Mouse (Mus musculus): ENCODE results near the gene Ostf1.

Gene Ostf1

GRCm38 (mm10) chr19:18643411-18643810 lies 11.8 kb upstream of the Ostf1 start:
- DNase-seq: no peak

GRCm38 (mm10) chr19:18641001-18641400 lies 9.4 kb upstream of the Ostf1 start:
- no peak for DNase-seq

DNA sequence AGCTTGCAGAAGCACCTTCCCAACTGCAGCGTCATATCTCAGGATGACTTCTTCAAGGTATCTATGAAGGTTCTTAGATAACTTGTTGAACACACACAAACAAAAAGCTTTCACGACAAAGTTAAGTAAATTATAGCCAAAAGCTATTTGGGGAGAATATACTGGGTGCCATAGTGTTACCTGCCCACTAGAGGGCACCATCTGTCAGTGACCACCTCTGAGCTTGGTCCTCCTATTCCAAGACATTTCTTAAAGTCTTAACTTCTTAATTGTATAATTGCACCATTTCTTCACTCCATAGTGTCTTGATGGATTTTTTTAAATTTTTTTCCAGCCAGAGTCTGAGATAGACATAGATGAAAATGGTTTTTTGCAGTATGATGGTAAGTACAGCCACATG lies 7.9 kb upstream of the Ostf1 start:
- peak in 1 of 2 experiments; percentile 53 for DNase-seq

DNA sequence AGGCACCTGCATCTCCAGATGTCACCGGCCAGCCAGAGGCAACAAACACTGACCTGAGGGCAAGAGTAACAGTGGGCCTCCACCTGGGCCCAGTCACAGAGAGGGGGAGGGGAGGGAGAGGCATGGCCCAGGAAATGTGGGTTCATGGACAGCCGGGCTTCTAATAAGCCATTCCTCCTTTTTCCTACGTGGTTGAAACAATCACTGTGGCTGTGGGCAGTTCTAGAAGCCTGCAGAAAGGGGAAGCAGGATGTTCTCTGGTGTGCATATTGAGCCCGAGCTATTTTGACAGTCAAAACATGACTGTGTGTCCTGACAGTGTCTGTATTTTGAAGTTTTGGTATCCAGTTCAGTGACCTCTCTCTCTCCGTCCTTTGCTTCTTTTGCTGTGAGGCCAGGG lies 7.3 kb upstream of the Ostf1 start:
- no peak for DNase-seq

GRCm38 (mm10) chr19:18637954-18638353 lies 6.3 kb upstream of the Ostf1 start:
- DNase-seq: no peak

DNA sequence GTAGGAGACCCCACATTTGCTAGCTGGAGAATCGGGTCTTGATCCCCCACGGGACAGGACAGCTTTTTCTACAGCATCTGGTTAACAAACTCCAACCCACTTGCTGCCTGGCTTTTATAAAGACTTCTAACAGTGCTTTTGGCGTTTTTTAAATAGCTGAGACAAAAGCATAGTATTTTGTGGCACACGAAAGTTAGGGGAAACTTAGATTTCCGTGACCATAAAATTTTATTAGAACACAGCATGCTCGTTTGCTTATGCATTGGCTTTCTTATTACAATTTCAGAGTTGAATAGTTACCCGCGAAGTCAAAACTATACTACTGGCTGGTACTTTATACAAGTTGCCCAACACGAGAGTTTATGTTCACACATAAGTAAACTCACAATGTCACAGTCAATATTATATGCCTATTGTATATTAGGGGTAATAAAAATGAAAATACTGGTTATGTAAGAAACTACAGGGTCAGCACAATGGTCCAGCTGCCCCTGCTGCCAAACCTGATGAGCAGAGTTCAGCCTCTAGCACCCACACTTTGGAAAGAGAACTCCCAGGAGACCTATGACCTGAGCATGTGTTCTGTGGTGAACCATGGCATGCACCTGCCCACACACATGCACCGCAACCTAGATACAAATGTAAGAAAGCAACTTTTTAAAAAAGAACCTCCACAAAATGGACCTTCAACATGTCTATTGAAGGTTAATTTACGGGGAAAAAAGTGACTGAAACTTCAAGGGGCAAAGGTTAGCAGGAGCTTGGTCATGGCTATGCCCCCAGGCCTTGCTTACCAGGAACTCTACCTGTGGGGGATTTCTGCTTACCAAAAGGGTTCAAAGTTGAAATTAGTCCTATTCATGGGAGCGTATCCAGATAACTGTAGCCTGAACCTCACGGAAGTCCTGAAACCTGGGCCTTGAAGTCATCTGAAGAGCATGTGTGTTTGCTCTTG lies 885 bp upstream of the Ostf1 start:
- peak; percentile 54 to 74 for DNase-seq

DNA sequence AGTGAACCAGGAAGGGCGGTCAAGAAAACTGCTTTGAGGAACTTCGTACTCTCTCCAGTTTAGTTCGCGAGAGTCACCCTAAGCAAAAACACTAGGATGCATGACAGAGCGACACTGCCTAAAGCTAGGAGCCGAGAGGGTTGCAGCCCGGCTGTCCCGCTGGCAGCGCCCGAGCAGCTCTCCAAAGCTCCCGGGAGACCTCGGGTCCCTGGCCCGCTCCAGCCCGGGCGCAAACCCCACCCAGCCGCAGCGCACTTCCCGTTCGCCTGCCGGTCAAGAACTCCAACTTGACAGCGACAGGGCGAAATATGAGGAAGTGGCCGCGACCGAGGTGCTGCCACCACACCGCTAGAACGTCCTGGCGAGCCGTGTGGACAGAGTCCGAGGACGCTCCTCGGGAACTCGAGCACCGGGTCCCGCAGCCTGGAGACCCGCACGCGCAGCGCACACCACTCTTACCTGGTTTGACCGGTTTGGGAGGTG lies 421 bp downstream of the Ostf1 start:
- DNase-seq: peak; percentile 64 to 79

DNA sequence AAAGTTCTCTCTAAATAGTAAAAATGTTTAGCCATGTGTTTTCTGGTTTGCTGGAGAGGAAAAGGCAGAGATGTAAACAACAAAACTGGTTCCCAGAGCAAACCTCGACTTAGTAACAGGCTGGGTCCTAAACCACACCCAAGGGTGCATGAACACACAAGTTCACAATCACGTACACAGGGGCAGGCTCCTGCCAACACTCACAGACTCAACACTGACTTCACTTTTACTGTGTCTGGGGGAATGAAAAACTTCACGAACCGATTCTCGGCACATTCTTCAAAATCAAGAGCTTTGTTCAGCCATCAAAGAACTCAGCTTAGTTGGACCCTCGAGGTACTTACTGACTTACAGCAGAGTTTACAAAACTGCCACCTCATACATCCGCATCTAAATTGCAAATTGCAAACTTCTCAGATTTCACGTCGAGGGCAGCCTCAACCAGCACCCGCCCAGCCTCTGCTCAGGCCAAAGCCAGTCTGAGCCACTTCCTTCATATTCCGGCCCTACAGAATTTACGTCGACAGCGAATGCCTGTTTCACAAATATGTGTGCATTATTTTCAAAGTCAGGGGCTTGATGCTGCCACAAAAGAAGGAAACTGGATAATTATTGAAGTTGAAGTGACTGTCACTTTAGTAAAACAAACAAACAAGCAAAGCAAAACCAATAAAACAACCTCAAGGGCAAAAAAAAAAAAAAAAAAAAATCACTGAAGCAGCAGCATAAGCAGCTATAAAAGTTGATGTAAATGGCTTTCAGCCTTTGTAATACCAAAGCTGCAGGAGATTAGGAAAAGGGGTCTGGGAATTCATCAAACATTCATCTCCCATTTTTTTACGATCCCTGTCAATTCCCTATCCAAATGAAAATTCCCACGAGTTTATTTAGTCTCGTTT lies 1.2 kb downstream of the Ostf1 start:
- DNase-seq: peak; percentile 71 to 77

GRCm38 (mm10) chr19:18629589-18629988 lies 2.0 kb downstream of the Ostf1 start:
- peak; percentile 93 to 95 for DNase-seq

GRCm38 (mm10) chr19:18623894-18624293 lies 7.7 kb downstream of the Ostf1 start:
- no peak for DNase-seq

GRCm38 (mm10) chr19:18619691-18620090 lies 11.9 kb downstream of the Ostf1 start:
- no peak for DNase-seq

- DNase-seq: no peak
Observed at GRCm38 (mm10) chr19:18619060-18619459, 12.6 kb downstream of the Ostf1 start.

DNA sequence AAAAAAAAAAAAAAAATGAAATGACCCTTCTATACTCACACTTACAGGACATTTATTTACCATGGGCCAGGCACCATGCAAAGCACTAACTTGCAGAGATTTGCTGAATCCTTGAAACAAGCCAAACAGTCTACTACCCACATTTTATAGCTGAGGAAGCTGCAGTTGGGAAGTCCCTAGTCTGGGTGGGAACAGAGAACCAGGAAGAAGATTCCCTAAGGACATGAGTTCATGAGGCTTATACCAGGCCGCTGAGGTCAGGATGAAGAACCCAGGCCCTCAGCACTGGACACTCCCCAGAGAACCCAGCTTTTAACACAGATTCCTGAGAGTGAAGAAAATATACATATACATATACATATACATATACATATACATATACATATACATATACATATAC lies 14.1 kb downstream of the Ostf1 start:
- DNase-seq: no peak

DNA sequence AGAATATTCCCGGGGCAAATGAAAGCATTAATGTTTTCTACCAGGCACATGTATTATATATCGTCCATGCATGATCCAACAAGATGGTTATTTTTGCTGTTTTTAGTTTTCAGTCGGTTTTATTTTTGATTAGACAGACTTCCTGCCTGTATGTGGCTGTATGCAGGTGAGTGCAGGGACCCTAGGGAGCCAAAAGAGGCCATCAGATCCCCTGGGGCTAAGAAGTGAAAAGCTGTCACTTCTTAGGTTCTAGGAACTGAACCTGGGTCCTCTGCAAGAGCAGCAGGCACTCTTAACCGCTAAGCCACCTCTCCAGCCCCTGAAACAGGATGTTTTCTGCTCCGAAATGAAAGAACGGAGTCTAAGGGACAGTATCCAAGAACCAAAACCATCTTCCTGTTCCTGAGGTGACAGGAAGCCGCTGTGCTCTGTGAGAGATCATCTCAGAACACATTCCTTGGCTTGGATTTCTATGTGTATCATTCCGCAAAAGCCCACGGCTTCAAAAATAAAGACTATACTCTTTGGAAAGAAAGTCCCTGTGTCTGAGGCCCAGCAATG lies 15.9 kb downstream of the Ostf1 start:
- DNase-seq: peak; percentile 27 to 43

- no peak for DNase-seq
Observed at GRCm38 (mm10) chr19:18614337-18614736, 17.3 kb downstream of the Ostf1 start.

DNA sequence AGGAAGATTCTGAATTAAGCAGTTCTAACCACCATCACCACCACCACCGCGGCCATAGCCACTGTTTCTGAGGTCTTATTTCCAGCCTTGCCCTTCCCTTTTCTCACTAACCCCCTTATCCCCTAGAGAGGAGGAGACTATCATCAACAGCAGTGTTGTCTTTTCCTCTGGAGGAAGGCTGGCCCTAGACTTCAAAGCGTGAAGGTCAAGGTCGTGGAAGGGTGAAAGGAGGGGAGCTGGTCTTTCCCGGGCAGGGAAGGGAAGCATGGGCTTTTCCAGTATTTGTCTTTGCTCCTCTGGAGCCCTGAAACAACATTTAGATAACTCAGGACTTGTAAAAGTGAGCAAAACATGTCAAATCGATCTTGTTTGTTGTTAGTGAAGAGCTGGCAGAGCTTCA lies 22.6 kb downstream of the Ostf1 start:
- no peak for DNase-seq

GRCm38 (mm10) chr19:18607907-18608306 lies 23.7 kb downstream of the Ostf1 start:
- DNase-seq: no peak

- no peak for DNase-seq
Observed at GRCm38 (mm10) chr19:18603011-18603410, 28.6 kb downstream of the Ostf1 start.

DNA sequence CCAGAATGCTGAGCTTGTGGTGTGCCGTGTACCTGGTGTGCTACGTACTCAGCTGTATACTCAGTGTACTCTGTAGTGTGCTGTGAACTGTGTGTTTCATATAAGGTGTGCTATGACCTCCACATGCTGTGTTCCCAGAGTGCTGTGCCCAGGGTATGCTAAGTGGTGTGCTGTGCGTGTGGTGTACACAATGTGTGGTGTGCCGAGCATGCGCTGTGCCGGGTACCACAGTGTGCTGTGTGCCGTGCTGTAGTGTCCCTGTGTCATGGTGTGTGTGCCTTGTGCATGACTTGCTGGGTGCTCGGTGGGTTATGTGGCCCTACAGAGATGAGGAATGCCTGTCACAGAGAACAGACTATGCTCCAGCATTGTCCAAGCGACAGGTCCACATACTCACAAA lies 31.0 kb downstream of the Ostf1 start:
- no peak for DNase-seq

DNA sequence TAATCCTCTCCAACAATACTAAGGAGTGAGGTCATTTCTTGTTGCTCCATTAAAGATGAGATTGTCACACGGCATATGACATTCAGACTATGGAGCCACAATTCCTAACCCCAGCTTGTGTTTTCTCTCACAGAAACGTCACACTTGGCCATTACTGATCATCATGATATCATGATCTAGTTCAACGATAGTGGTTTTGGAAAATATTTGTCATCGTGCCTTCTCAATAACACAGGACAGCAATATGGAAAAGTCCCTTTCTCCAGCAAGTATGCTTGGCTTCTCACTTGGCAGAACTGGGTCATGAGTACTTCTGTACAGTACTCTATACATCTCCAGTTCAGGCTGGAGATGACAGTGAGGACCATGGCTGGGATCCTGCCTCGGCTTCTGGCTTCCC lies 32.0 kb downstream of the Ostf1 start:
- DNase-seq: no peak

DNA sequence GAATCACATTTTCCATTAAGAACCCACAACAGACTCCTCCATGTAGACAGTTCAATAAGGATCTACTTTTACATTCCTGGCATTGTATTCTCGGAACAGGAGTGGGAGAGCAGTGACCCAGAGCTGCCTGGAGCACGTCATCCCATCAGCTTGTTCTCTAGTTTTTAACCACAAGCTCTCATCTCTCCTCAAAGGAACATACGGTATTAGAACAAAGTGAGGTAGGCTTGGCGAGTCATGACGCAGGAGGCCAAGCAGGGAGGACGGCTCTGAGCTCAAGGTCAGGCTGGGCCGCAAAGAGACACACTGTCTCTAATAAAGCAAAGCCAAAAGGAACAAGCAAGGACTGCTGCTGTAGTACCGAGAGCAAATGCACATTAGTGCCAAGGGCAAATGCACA lies 32.6 kb downstream of the Ostf1 start:
- no peak for DNase-seq

GRCm38 (mm10) chr19:18598265-18598926 lies 33.2 kb downstream of the Ostf1 start:
- DNase-seq: no peak

DNA sequence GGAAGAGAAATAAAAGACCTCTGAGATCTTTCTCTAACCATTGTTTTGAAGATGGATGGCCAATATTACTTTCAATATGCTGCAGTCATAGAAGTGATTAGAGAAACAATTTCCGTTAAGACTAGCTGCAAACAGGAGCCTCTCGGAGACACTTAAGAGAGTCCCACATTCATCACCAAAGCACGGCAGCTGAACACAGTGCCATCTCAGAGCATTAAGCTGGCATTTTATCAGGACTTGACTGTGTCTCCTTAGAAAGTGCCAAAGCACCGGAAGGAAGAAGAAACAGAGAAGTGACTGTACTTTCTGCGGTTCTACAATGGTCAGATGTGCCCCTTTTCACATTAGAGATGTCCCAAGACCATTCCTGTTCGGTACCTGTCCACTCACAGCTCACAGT lies 33.9 kb downstream of the Ostf1 start:
- no peak for DNase-seq
